Mouse (Mus musculus) gastrocnemius, adult 8-10 months (tissue): Measurements from ENCODE around the gene Cdh18. TPM values are rescaled to one million over a fixed set of nuclear protein-coding genes. Genes with fewer than 3 reads are reported as not detected.
"Not testable (repeated sequence)": the region's sequence is repeated elsewhere in the genome, so short reads cannot be mapped to it uniquely, and the experiment has no call there.

Experiments
- DNase-seq, 2 experiments: peaks; one replicate each; pipeline ENCODE4 v3.0.0; 2022; ENCODE audit warnings: low spot score in 2 of 2
- total RNA-seq, 4 experiments: library from RNA; stranded (reverse); gene quantifications; 2 replicates each; pipeline ENCODE4 v1.2.4; 2022

The Cdh18 gene
- total RNA-seq, 4 experiments from 2014 or later = not detected

- DNase-seq = no peak
Observed at GRCm38 (mm10) chr15:22934293-22934692, 385.5 kb downstream of the Cdh18 start.

GRCm38 (mm10) chr15:22947234-22947633 lies 398.4 kb downstream of the Cdh18 start:
- DNase-seq = no peak

- DNase-seq = no peak
Observed at GRCm38 (mm10) chr15:22969424-22969823, 420.6 kb downstream of the Cdh18 start.

GRCm38 (mm10) chr15:22980136-22980535 lies 431.3 kb downstream of the Cdh18 start:
- DNase-seq = no peak

- no peak for DNase-seq
Observed at GRCm38 (mm10) chr15:22984647-22985046, 435.8 kb downstream of the Cdh18 start.

GRCm38 (mm10) chr15:23016680-23017079 lies 467.9 kb downstream of the Cdh18 start:
- no peak for DNase-seq

- no peak for DNase-seq
Observed at GRCm38 (mm10) chr15:23021151-23021550, 472.3 kb downstream of the Cdh18 start.

GRCm38 (mm10) chr15:23022635-23023034 lies 473.8 kb downstream of the Cdh18 start:
- no peak for DNase-seq

- no peak for DNase-seq
Observed at GRCm38 (mm10) chr15:23035551-23036207, 486.9 kb downstream of the Cdh18 start.

GRCm38 (mm10) chr15:23036208-23037065 lies 487.6 kb downstream of the Cdh18 start:
- DNase-seq = no peak

GRCm38 (mm10) chr15:23037561-23037960 lies 488.7 kb downstream of the Cdh18 start:
- no peak for DNase-seq

GRCm38 (mm10) chr15:23046127-23046785 lies 497.4 kb downstream of the Cdh18 start:
- no peak for DNase-seq

GRCm38 (mm10) chr15:23052006-23052405 lies 503.2 kb downstream of the Cdh18 start:
- DNase-seq = no peak

GRCm38 (mm10) chr15:23085326-23085725 lies 536.5 kb downstream of the Cdh18 start:
- not testable (repeated sequence) for DNase-seq

GRCm38 (mm10) chr15:23087535-23087934 lies 538.7 kb downstream of the Cdh18 start:
- no peak for DNase-seq

- no peak for DNase-seq
Observed at GRCm38 (mm10) chr15:23096601-23097000, 547.8 kb downstream of the Cdh18 start.

GRCm38 (mm10) chr15:23104668-23105380 lies 556.0 kb downstream of the Cdh18 start:
- DNase-seq = no peak

GRCm38 (mm10) chr15:23134950-23135715 lies 586.3 kb downstream of the Cdh18 start:
- no peak for DNase-seq

GRCm38 (mm10) chr15:23136971-23137370 lies 588.1 kb downstream of the Cdh18 start:
- no peak for DNase-seq

GRCm38 (mm10) chr15:23142907-23143306 lies 594.1 kb downstream of the Cdh18 start:
- not testable (repeated sequence) for DNase-seq

GRCm38 (mm10) chr15:23155883-23156282 lies 607.1 kb downstream of the Cdh18 start:
- no peak for DNase-seq
